Mouse (Mus musculus): ENCODE data around the gene Pik3cd. TPM values are rescaled to one million over a fixed set of nuclear protein-coding genes. Genes with fewer than 3 reads are reported as not detected.

Pik3cd gene
- total and polyA plus RNA-seq, 2 experiments from 2014 or later: 9.7 to 15.9 TPM

- Histone ChIP-seq H3K9ac (replicated peaks; ENCODE audit: low read length, poor library complexity, severe bottlenecking) (no peak overlapping the region), H3K36me3 (ENCODE audit: insufficient read depth, low read length) (peaks cover 52% of the 10 kb centered on the region), H3K27me3 (ENCODE audit: insufficient read depth, low read length) (no peaks in the 10 kb centered on the region), H3K9me3 (ENCODE audit: low read length) (no peaks in the 10 kb centered on the region), H3K27ac (ENCODE audit: low read depth, low read length) (no peak overlapping the region), H3K4me3 (ENCODE audit: low read depth, low read length) (no peak overlapping the region), H3K4me2 (ENCODE audit: low read depth, low read length, poor library complexity, severe bottlenecking) (no peak overlapping the region), H3K4me1 (ENCODE audit: insufficient read depth, low read length) (no peaks in the 10 kb centered on the region)
- 82% methylated on average over 9 of the region's 9 CpGs for WGBS
- no peak for TF ChIP-seq CTCF (IDR thresholded peaks at IDR 0.05)
- ATAC-seq (ENCODE audit: low FRiP score): no peak
- no peak for DNase-seq (ENCODE audit: low spot score)
These were observed 69.6 kb downstream of the Pik3cd start for GRCm38 (mm10) chr4:149632670-149633307.

DNA sequence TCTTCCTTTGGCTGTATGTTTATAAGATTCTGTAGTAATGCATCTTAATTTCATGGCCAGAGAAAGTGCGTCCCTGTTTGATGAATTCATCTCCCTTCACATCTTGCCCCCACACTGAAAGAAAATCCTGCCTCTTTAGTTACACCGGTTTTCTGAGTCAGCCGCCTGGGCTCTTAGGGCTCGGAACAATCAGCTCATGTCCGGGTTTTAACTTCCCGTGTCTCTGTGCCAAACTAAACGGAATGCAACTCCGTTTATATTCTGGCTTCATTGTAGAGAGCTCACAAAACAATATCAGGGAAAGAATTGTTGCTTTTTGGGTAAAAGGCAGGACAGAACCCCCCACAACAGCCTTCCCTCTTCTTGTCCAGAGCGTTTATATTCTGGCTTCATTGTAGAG, 73.6 kb downstream of the Pik3cd start:
- 44% methylated on average over 9 of the region's 9 CpGs for WGBS
- H3K27ac ChIP-seq (ENCODE audit: low read depth, low read length): no peak overlapping the region
- H3K4me2 ChIP-seq (ENCODE audit: low read depth, low read length, poor library complexity, severe bottlenecking): no peak overlapping the region
- no peak overlapping the region for H3K4me3 ChIP-seq (ENCODE audit: low read depth, low read length)
- H3K4me1 ChIP-seq (ENCODE audit: insufficient read depth, low read length): no peaks in the 10 kb centered on the region
- peaks cover 24% of the 10 kb centered on the region for H3K36me3 ChIP-seq (ENCODE audit: insufficient read depth, low read length)
- TF ChIP-seq CTCF (IDR thresholded peaks at IDR 0.05): no peak
- H3K9ac ChIP-seq (replicated peaks; ENCODE audit: low read length, poor library complexity, severe bottlenecking): no peak overlapping the region
- no peaks in the 10 kb centered on the region for H3K27me3 ChIP-seq (ENCODE audit: insufficient read depth, low read length)
- ATAC-seq (ENCODE audit: low FRiP score): no peak
- H3K9me3 ChIP-seq (ENCODE audit: low read length): no peaks in the 10 kb centered on the region
- DNase-seq (ENCODE audit: low spot score): no peak

GRCm38 (mm10) chr4:149628372-149628771, 74.0 kb downstream of the Pik3cd start:
- Histone ChIP-seq H3K9ac (replicated peaks; ENCODE audit: low read length, poor library complexity, severe bottlenecking) (no peak overlapping the region), H3K4me1 (ENCODE audit: insufficient read depth, low read length) (no peaks in the 10 kb centered on the region), H3K36me3 (ENCODE audit: insufficient read depth, low read length) (peaks cover 24% of the 10 kb centered on the region), H3K27ac (ENCODE audit: low read depth, low read length) (no peak overlapping the region), H3K27me3 (ENCODE audit: insufficient read depth, low read length) (no peaks in the 10 kb centered on the region), H3K9me3 (ENCODE audit: low read length) (no peaks in the 10 kb centered on the region), H3K4me3 (ENCODE audit: low read depth, low read length) (no peak overlapping the region), H3K4me2 (ENCODE audit: low read depth, low read length, poor library complexity, severe bottlenecking) (no peak overlapping the region)
- peak; percentile 68 for DNase-seq (ENCODE audit: low spot score)
- peak; percentile 80 for TF ChIP-seq CTCF (IDR thresholded peaks at IDR 0.05)
- ATAC-seq (ENCODE audit: low FRiP score): 0 out of 2 replicates have a peak, but pooled peaks have one; percentile 27
- WGBS: 71% methylated on average over 10 of the region's 10 CpGs

DNA sequence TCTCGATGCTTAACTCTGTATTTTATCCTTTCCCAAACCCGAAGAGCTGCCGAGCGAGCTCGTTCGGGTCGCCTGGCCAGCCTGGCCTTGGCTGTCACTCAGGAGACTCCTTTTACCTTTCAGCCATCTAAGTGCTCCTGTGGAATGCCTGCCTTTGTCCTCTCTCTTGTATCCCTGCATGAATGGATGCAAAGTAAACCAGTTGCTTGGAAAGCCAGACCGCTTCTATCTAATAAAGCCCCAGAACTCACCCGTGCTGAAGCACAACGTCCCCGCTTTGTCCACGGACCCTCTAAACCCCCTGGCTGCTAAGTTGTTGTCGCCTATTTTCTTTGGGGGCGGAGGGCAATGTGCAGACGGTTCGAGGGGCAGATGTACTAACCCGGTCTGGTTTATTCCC, 75.6 kb downstream of the Pik3cd start:
- H3K9me3 ChIP-seq (ENCODE audit: low read length): no peaks in the 10 kb centered on the region
- no peak for DNase-seq (ENCODE audit: low spot score)
- no peaks in the 10 kb centered on the region for H3K27me3 ChIP-seq (ENCODE audit: insufficient read depth, low read length)
- no peak overlapping the region for H3K9ac ChIP-seq (replicated peaks; ENCODE audit: low read length, poor library complexity, severe bottlenecking)
- no peak for ATAC-seq (ENCODE audit: low FRiP score)
- no peak overlapping the region for H3K27ac ChIP-seq (ENCODE audit: low read depth, low read length)
- H3K4me3 ChIP-seq (ENCODE audit: low read depth, low read length): no peak overlapping the region
- H3K36me3 ChIP-seq (ENCODE audit: insufficient read depth, low read length): peaks cover 18% of the 10 kb centered on the region
- TF ChIP-seq CTCF (IDR thresholded peaks at IDR 0.05): no peak
- H3K4me2 ChIP-seq (ENCODE audit: low read depth, low read length, poor library complexity, severe bottlenecking): no peak overlapping the region
- WGBS: 43% methylated on average over 17 of the region's 17 CpGs
- no peaks in the 10 kb centered on the region for H3K4me1 ChIP-seq (ENCODE audit: insufficient read depth, low read length)

GRCm38 (mm10) chr4:149623711-149624110, 78.7 kb downstream of the Pik3cd start:
- Histone ChIP-seq H3K9me3 (ENCODE audit: low read length) (no peaks in the 10 kb centered on the region), H3K36me3 (ENCODE audit: insufficient read depth, low read length) (peaks cover 3% of the 10 kb centered on the region; the same call in 1 of the 2 replicates), H3K9ac (replicated peaks; ENCODE audit: low read length, poor library complexity, severe bottlenecking) (no peak overlapping the region), H3K4me1 (ENCODE audit: insufficient read depth, low read length) (no peaks in the 10 kb centered on the region), H3K4me2 (ENCODE audit: low read depth, low read length, poor library complexity, severe bottlenecking) (no peak overlapping the region), H3K27me3 (ENCODE audit: insufficient read depth, low read length) (no peaks in the 10 kb centered on the region), H3K27ac (ENCODE audit: low read depth, low read length) (no peak overlapping the region), H3K4me3 (ENCODE audit: low read depth, low read length) (no peak overlapping the region)
- DNase-seq (ENCODE audit: low spot score) (no peak), ATAC-seq (ENCODE audit: low FRiP score) (no peak)
- no peak for TF ChIP-seq CTCF (IDR thresholded peaks at IDR 0.05)
- WGBS: 83% methylated on average over 5 of the region's 5 CpGs

GRCm38 (mm10) chr4:149621286-149621685, 81.1 kb downstream of the Pik3cd start:
- H3K9ac ChIP-seq (replicated peaks; ENCODE audit: low read length, poor library complexity, severe bottlenecking): no peak overlapping the region
- no peak for TF ChIP-seq CTCF (IDR thresholded peaks at IDR 0.05)
- H3K9me3 ChIP-seq (ENCODE audit: low read length): no peaks in the 10 kb centered on the region
- H3K4me3 ChIP-seq (ENCODE audit: low read depth, low read length): no peak overlapping the region
- no peaks in the 10 kb centered on the region for H3K27me3 ChIP-seq (ENCODE audit: insufficient read depth, low read length)
- H3K27ac ChIP-seq (ENCODE audit: low read depth, low read length): no peak overlapping the region
- 45% methylated on average over 4 of the region's 4 CpGs for WGBS
- H3K4me2 ChIP-seq (ENCODE audit: low read depth, low read length, poor library complexity, severe bottlenecking): no peak overlapping the region
- H3K36me3 ChIP-seq (ENCODE audit: insufficient read depth, low read length): peaks cover 2% of the 10 kb centered on the region; the same call in 1 of the 2 replicates
- no peak for ATAC-seq (ENCODE audit: low FRiP score)
- H3K4me1 ChIP-seq (ENCODE audit: insufficient read depth, low read length): no peaks in the 10 kb centered on the region
- no peak for DNase-seq (ENCODE audit: low spot score)
